Mouse (Mus musculus) small intestine, adult 2 months (tissue): ENCODE results near the gene Tnk2.

ENCODE experiments used
- CTCF ChIP-seq: fragments of 200-500 bp; IDR thresholded peaks from 2 replicates; pipeline ENCODE4 v1.5.1; 2012; ENCODE audit warnings: low read depth, mild to moderate bottlenecking, control low read depth, inconsistent platforms, low read length, moderate library complexity, mixed read lengths; ENCODE audit not compliant: insufficient replicate concordance, insufficient read length; ENCODE audit errors: extremely low read depth
- POLR2A ChIP-seq: fragments of 200-500 bp; IDR thresholded peaks from 2 replicates; pipeline ENCODE4 v1.6.1; 2012; ENCODE audit warnings: low read depth, mild to moderate bottlenecking, control low read depth, inconsistent platforms, low read length, moderate library complexity

- TF ChIP-seq CTCF (no peak), POLR2A (no peak)
These were observed 17.8 kb downstream of the Tnk2 start for GRCm38 (mm10) chr16:32661493-32661921.
